Mouse (Mus musculus) cerebellum, postnatal 4 days (tissue): ENCODE results near the gene Fcgr4.
A peak's percentile ranks its signal among the peaks of the same experiment; 100 is the strongest.
"Not testable (repeated sequence)": the region's sequence is repeated elsewhere in the genome, so short reads cannot be mapped to it uniquely, and the experiment has no call there.

Source experiments
- DNase-seq, 2 experiments: peaks; one replicate each; pipeline ENCODE4 v3.0.0; 2022; ENCODE audit warnings: low spot score in 2 of 2, mixed read lengths in 1 of 2

Fcgr4 gene

GRCm38 (mm10) chr1:171053305-171053704, 34.6 kb downstream of the Fcgr4 start:
- DNase-seq, result no peak

DNA sequence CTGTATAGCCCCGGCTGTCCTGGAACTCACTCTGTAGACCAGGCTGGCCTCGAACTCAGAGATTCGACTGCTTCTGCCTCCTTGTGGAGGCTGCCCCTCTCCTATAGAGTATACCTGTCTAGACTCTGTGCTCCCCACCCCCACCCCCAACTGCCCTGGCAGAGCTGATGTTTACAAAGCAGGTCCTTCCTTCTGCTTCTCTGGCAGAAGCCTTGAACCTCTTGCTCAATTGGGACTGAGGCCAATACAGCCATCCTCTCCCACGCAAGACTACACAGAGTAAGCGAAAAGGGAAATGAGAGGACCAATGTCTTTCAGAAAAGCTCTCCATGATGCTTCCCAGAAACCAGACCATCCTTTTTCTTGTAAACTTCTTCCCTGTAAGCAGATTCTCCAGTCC, 38.5 kb downstream of the Fcgr4 start:
- no peak for DNase-seq

- DNase-seq, result no peak
These were observed 40.5 kb downstream of the Fcgr4 start for GRCm38 (mm10) chr1:171059203-171059602.

DNA sequence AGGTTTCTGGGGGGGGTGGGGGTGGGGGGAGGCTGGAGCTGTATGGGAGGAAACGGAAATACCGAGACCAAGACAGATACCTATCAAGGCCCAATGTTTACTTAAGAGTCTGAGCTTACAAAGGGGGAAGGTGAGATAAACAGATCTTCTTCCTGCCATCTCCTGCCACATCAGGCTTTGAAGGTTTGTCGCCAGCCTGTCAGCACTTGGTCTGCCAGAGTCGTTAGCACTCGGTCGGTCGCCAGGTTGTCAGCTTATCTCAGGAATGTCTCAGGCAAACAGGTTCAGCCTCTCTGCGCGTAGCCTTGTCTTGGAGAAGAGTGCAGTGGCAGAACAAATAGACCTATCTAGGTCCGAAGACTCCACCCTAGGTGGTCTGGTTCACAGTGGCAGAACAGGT, 41.7 kb downstream of the Fcgr4 start:
- DNase-seq, result no peak

DNA sequence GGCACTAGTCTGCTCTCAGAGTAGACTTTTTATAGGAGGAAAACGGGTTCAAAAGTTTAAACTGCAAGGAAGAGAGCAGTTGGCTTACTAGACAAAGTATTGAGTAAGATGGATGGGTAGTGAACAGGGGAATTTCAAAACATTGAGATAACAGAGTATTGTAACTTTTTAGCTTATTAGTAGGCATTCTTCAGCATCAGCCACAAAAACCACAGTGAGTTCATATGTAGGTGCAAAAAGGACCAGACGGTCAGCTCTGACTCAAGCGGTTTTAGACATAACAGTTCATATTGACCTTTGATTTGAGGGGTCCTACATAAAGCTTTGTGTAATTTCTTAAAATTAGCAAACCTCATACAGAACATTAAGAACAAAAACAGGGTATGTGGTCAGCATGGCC, 42.8 kb downstream of the Fcgr4 start:
- no peak for DNase-seq

GRCm38 (mm10) chr1:171063569-171064490, 45.1 kb downstream of the Fcgr4 start:
- DNase-seq, result peak; percentile 50 to 60

- DNase-seq, result peak; percentile 80 to 94
These were observed 45.9 kb downstream of the Fcgr4 start, which contains the start of gene Fcgr3 for GRCm38 (mm10) chr1:171064491-171065242. Fcgr3 (minus strand) TSS chr1:171064935.

DNA sequence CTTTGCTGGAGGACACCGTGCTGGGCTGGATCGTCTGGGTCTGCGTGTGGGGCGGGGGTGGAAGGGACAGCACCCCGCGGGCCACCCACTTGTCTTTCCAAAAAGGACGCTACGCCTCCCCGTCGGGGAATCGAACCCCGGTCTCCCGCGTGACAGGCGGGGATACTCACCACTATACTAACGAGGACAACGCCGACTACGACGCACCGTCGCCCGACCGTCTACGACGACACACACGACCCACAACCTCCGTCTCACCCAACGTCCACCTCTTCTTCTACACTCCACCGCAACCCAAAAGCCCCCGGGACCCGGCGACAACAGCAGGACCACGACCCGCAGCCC, 46.5 kb downstream of the Fcgr4 start:
- peak; percentile 54 to 73 for DNase-seq

GRCm38 (mm10) chr1:171065768-171066167, 47.0 kb downstream of the Fcgr4 start:
- peak; percentile 31 to 60 for DNase-seq

DNA sequence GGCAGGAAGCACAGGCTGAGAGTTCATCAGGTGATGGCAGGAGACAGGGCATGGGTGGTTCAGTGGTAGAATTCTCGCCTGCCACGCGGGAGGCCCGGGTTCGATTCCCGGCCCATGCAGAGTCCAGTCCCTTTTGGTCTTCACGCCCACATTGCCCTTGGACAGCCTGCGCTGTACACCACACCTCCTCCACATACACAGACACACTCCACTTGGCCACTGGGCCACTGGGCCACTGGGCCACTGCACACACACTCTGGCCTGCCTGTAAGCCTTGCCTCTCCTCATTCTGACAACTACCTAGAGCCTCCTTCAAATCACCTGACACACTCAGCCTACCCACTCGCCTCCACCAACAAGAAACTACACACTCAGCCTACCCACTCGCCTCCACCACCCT, 47.9 kb downstream of the Fcgr4 start:
- not testable (repeated sequence) for DNase-seq

- DNase-seq, result not testable (repeated sequence)
These were observed 49.2 kb downstream of the Fcgr4 start for GRCm38 (mm10) chr1:171067928-171068327.

GRCm38 (mm10) chr1:171069508-171069907, 50.8 kb downstream of the Fcgr4 start:
- DNase-seq, result peak; percentile 36 to 38

- not testable (repeated sequence) for DNase-seq
These were observed 52.2 kb downstream of the Fcgr4 start for GRCm38 (mm10) chr1:171070879-171071278.

DNA sequence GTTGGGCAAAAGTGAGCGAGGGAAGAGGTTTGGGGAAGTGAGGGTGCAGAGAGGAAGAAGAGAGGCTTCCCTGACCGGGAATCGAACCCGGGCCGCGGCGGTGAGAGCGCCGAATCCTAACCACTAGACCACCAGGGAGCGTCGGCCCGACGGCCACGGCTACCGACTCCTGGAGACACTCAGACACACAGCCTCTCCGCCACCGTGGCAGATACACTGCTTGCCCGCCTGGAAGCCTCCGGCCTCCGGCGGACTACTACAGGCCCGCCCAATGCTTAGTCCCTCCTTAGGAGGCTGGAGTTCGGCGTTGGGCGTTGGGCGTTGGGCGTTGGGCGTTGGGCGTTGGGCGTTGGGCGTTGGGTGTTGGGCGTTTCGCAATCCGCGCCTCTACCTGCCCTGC, 53.0 kb downstream of the Fcgr4 start:
- DNase-seq, result not testable (repeated sequence)

- DNase-seq, result not testable (repeated sequence)
These were observed 53.5 kb downstream of the Fcgr4 start for GRCm38 (mm10) chr1:171072217-171072616.

DNA sequence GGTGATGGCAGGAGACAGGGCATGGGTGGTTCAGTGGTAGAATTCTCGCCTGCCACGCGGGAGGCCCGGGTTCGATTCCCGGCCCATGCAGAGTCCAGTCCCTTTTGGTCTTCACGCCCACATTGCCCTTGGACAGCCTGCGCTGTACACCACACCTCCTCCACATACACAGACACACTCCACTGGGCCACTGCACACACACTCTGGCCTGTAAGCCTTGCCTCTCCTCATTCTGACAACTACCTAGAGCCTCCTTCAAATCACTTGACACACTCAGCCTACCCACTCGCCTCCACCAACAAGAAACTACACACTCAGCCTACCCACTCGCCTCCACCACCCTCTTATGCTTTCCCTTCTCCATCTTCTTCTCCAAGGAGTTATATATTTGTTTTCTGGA, 55.6 kb downstream of the Fcgr4 start:
- not testable (repeated sequence) for DNase-seq

GRCm38 (mm10) chr1:171076176-171076575, 57.5 kb downstream of the Fcgr4 start:
- DNase-seq, result not testable (repeated sequence)

- not testable (repeated sequence) for DNase-seq
These were observed 58.5 kb downstream of the Fcgr4 start for GRCm38 (mm10) chr1:171077192-171077591.

GRCm38 (mm10) chr1:171077955-171078354, 59.2 kb downstream of the Fcgr4 start:
- DNase-seq, result peak in 1 of 2 experiments; percentile 32

DNA sequence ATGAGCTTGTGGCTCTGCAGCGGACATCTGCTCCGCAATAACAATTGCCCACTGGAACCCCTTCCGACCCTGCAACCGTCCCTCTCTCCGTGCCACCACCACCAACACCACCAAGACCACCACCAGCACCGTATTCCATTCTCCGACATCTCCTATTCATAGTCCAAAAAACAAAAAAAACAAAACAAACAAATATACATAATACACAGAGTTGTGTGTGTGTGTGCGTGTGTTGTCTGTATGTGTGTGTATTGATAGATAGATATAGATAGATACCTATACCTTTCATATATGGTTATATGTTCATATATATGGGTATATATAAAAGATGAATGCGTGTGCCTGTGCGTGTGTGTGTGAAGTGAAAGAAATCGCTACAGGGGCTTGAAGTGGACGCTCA, 59.7 kb downstream of the Fcgr4 start:
- not testable (repeated sequence) for DNase-seq

GRCm38 (mm10) chr1:171079345-171079744, 60.6 kb downstream of the Fcgr4 start:
- not testable (repeated sequence) for DNase-seq
